Mouse (Mus musculus) testis, adult 2 months (tissue): ENCODE data around the gene Alox12.

ENCODE experiments used
- CTCF ChIP-seq: fragments of 200-500 bp; IDR thresholded peaks from 2 replicates; pipeline ENCODE4 v1.5.1; 2012; ENCODE audit warnings: low read depth, mild to moderate bottlenecking, inconsistent platforms, low read length, moderate library complexity; ENCODE audit not compliant: control insufficient read depth, insufficient read depth, insufficient replicate concordance
- POLR2A ChIP-seq: fragments of 200-500 bp; IDR thresholded peaks from 2 replicates; pipeline ENCODE4 v1.6.1; 2012; ENCODE audit warnings: low read depth, mild to moderate bottlenecking, inconsistent platforms, low read length, moderate library complexity; ENCODE audit not compliant: control insufficient read depth

GRCm38 (mm10) chr11:70220731-70221602, 34.2 kb downstream of the Alox12 start, which contains the start of gene Slc16a13:
- no peak for TF ChIP-seq CTCF
- peak; percentile 71 for TF ChIP-seq POLR2A
